Mouse (Mus musculus): ENCODE data around the gene Dok3.

Gene Dok3

DNA sequence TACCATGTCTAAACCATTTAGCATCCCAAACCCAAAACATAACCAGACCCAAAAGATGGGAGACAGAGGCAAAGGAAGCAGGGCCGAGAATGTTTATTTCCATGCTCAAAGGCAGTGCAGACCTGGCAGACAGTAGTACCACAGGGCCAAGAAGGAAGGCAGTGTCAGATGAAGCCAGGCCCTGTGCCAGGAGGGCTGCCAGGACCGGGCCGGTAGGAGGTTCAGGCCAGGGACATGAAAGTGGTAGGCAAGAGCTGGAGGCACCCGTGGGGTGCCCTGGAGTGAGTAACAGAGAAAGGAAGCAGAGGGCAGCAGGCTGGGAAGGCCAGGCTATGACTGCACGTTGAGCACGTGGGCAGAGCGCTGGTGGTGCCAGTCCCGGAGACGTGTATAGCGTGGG, 22.4 kb downstream of the Dok3 start:
- DNase-seq (ENCODE audit: low spot score) = no peak

DNA sequence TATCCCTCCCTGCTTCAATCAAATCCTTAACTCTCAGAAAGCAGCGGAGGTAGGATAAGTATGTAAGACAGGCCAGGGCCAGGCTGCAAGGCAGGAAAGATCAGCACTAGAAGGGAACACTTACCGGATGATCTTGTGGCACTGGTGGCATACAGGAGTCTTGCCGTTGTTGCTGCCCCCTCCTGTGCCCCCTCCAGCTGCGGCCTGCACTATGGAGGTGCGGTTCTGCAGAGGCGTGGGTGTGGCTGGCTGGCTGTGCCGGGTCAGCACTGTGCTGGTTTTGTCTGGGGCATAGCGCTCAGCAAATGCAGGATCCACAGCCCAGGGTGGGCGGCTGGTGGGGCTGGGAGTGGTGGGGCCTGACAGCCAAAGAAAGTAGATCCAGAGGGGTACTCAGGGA, 23.3 kb downstream of the Dok3 start:
- DNase-seq (ENCODE audit: low spot score) = no peak

DNA sequence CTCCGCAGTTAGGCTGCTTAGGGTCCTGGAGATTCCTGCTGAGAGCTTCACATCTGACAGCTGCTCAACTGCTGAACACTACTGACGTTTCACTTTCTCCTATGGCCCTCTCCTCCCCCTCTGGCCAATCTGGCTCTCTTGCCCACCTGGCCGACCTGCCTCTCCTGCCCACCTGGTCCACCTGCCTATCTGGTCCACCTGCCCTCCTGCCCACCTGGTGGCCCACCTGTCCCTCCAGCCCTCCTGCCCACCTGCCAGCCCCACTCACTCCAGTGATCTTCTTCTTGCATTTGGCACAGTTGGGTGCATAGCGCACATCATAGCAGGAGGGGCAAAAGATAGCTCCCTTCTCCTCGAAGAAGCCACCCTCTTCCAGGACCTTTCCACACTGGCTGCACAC, 24.7 kb downstream of the Dok3 start:
- no peak for DNase-seq (ENCODE audit: low spot score)

DNA sequence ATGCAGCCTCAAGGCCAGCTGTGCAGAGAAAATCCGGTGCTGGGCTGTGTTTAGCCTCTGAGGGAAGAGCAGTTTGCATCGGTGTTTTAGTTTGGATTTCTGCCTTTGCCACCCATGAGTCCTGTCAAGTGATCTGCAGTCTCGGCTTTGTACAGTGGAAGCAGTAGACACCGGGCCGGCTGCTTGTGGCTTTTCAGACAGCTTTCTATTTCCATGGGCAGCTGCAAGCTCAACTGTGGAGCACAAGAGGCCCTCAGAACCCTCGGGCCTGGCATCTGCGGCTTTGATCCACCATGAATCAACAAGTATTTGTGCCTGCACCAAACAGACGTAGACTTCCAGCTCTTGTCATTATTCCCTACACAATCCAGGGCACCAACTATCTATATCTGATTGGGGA, 26.7 kb downstream of the Dok3 start:
- DNase-seq (ENCODE audit: low spot score) = no peak

DNA sequence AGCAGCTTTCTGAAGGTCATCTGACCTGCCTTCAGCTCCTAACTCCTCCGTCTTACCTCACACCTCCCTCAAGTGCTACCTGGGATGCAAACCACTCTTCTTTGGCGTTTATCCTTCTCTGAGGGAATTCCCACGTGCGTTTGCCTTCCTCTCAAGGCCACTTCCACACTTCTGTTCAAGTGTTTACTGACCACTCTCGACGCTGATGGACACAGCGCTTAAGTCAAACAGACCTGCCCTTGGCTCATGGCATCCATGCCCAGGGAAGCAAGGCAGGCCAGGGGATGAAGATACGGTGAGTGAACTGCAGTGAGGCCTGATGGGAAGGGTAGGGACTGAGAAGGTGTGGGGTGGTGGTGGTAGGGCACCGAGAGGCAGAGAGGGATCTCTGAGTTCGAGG, 28.5 kb downstream of the Dok3 start:
- no peak for DNase-seq (ENCODE audit: low spot score)

DNA sequence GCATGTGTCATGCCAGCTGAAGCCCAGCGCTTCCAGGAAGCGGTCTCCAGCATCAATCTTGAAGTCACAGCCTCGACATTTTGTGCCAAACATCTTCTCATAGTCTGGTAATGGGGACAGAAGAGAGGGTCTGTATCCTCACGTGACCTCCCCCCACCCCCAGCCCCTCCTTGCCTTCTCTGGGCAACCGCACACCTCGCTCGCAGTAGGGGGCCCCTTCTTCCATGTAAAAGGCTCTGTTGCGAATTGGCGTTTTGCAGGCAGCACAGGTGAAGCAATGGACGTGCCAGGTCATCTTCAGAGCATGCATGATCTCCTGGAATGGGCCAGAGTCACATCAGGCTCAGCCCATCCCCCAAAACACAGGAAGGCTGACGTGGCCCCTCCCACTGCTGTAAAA, 30.2 kb downstream of the Dok3 start:
- DNase-seq (ENCODE audit: low spot score) = no peak

DNA sequence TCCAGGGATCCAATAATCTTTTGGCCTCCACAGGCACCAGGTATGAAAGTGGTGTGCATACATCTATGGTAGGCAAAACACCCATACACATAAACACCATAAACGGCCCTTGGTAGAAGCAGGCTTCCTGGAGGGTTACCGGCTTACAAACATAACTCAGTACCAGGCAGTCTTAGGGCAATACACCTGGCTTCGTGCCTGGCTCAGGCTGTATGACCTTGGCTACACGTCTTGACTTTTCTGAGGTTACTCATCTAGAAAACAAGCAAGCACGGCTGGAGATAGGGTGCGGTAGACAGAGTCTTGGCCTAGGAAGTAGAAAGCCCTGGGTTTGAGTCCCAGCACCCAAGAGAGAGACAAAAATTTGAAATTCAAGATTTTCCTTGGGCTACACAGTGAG, 32.4 kb downstream of the Dok3 start:
- DNase-seq (ENCODE audit: low spot score) = no peak

DNA sequence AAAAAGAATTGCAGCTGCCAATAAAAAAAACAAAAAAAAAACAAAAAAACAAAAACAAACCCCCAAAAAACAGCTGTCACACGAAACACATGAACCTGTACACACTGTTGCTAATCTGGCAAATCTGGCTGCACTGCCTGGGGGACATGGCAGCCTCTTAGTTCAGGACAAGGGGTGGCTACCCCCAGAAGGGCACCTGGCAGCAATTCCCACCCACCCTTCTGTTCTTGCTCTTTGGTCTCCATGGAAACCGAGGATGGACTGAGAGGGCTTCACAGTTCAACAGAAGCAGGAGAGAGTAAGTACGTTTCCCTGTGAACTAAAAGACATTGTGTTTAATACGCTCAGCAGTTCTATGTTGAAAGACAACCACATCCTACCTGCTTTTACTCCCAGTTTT, 33.4 kb downstream of the Dok3 start:
- no peak for DNase-seq (ENCODE audit: low spot score)

DNA sequence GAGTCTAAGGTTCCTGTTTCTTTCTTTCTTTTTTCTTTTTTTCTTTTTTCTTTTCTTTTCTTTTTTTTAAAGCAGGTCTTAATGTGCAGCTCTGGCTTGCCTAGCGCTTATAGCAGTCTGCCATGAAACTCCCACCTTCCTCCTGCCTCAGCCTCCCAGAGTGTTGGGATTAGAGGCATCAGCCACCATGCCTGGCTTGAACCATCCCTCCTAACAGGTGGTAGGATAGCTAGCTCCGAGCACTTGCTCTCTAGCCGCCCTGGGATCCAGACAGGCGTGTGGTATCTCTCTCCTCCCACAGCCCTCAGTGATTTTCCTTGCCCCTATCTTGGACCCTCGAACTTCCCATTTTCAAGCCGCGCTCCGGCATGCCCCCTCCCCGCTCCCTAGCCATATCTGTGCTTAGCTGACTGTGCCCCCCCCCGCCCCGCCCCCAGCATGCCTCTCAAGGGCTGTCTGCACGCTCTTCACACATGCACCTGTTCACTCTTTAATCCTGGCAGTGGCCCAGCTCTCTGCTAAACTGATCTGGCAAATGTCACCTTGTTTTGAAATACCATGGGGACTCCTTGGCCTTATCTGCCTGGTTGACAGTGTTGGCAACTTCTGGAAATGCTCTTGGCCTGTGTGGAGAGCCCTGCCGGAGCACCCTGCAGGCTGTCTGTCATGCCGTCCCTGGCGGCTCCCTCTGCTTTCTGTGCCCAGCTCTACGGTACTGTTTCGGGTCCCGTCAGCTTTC, 34.0 kb downstream of the Dok3 start:
- DNase-seq (ENCODE audit: low spot score) = no peak

DNA sequence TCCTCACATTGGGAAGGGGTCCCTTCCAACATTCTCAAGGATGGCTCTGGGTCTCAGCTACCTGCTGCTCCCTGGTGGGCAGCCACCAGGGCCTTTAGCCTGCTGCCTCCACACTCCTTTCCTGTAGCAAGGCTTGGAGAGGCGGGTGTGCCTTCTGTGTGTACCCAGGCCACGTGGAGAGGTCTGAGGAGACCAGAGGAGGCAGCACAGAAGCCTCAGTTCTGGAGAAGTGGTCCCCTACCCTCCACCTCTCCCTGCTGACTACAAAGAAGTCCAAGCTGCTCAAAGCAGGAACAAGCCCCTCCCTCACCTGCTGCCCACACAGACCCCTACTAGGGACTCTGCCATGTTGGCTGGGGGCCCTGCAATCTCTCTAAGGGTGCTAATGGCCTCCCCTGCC, 34.8 kb downstream of the Dok3 start:
- no peak for DNase-seq (ENCODE audit: low spot score)

DNA sequence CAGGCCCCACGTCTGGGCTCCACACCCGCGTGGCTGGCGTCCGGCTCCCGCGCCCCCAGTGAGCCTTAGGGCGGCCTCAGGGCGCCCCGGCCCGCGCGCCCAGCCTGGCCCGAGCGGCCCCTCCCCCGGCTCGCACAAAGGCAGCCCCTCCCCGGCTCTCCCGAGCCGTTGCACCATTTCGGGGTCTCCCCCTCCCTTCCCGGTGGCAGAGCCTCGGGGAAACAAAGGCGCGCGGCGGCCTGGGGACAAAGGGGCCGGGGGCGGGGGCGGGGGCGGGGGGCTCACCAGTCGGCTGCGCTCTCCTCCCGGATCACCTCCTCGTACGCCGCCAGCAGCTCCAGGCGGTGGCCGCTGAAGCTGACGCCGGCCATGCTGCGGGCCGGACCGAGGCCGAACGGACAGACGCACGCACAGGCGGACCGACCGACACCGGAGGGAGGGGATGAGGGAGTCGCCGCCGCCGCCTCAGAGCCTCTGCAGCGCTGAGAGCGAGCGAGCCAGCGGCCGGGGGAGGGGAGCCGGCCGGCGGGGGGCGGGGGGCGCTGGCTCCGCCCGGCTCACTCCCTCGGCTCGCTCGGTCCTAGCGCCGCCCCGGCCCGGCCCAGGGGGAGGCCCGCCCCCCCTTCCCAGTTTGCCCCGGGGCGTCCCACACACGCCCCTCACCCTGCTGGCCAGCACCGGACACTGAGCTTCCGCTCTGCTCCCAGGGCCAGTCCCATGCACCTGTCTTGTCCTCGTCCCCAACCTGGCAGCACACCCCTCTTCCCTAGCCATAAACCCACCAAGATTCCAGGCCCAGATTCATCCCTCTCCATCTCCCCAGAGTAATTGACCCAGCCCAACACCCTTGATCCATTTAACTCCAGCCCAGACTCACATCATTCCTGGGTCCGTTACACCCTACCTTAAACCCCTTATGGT, 41.3 kb downstream of the Dok3 start, which contains the start of gene Dbn1:
TSS of gene Dbn1 (minus strand) at position 534 of the 921 bp plus-strand sequence.
- no peak for DNase-seq (ENCODE audit: low spot score)

DNA sequence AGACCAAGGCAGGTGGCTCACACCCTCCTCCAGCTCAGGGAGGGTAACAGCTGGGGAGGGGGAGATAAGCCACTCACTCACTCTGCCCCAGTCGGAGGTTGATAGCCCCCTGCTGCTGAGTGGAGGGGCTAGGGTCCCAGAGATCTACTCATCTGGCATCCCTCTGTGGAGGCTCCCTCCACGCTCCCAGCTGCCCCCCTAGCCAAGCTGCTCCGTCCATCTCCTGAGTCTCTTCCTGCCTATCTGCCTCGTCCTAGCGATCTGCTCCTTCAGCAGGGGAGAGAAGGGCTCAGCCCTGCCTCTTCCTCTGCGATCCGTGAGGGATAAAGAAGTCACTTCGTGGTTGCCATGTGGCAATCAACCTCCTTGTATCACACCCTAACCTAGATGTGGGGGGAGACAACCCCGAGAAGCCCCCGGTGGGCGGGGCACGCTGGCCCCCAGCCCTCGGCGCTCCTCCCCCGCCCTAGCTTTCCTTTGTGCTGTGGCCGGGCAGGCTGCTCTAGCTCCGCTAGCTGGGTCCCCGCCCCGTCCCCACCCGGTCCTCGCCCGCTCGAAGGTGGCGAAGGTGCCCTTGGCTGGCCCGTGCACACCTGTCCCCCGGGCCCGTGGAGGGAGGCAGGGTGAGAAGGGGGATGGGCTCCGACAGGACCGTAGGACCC, 42.0 kb downstream of the Dok3 start:
- DNase-seq (ENCODE audit: low spot score) = no peak

DNA sequence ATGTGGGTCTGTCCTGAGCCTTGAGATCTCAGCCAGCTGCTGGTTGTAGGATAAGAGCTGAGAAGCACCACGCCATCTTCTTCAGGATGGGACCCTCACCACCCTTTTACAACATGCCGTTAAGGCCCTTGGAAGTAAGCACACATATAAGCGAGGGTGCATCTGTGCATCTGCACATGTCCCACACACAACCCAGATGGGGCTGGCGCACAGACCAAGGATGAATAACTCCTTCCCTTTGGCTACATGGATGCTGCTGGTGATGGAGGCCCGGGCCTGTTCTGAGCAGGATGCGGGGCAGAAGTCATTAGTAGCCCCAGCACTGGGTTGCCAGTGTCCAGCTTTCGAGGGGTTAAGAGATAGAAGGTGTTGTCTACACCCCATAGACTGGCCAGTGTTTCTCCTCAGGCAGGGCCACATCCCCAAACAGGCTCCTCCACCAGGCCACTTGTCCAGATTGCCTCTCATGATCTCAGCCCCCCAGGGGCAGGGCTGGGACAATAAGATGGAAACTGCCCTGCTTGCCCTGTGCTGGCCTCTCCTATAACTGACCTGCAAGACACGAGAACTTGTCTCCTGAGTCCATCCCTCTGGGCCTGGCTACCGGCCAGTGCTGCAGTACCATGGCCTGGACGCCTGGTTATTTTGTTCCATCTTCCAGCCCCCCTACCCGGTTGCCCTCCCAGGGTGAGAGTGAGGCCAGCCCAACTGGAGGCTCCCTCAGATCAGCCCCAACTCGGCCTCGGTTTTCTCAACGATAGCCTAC, 42.9 kb downstream of the Dok3 start:
- no peak for DNase-seq (ENCODE audit: low spot score)

DNA sequence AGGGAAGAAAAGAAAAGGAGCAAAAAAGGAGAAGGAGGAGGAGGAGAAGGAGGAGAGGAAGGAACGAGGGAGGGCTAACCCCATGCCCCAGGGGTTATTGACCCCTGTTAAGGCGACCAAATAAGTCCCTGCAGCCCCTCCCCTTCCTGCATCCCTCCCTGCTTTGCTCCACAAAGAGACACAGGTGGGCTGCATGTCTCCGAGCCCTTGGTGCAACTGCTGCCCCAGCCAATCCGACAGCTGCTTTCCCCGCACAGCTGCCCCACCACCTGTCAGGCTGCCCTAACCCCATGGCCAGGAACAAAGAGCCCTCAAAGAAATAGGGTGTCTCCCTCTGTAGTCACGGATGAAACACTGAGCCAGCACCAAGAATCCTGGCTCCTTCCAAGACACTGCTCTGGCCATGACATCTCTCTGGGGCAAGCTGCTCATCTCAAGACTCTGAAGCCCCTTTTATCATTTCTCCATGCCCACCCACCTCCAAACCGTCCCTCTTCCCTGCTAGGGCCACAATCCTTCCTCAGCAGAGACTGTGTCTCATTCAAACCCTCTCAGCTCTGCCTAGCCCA, 44.5 kb downstream of the Dok3 start:
- DNase-seq (ENCODE audit: low spot score) = no peak

DNA sequence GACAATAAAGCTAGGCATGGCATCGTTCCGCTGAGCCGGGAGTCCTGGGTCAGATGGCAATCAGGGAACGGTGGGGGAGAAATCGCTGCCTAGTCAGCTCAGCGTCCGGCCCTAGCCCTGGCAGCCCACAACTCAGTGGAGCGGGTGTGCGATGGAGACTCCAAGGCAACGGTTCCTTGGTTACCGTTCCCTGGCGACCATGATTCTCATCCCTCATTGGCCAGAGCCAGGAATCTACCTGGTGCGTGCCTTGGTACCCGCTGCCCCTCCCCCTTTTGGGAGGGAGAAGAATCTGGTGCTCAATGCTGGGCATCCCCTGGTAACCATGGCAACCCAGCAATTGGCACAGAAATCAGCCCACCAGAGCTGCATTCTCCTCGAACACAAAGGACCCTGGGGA, 45.5 kb downstream of the Dok3 start:
- DNase-seq (ENCODE audit: low spot score) = no peak

DNA sequence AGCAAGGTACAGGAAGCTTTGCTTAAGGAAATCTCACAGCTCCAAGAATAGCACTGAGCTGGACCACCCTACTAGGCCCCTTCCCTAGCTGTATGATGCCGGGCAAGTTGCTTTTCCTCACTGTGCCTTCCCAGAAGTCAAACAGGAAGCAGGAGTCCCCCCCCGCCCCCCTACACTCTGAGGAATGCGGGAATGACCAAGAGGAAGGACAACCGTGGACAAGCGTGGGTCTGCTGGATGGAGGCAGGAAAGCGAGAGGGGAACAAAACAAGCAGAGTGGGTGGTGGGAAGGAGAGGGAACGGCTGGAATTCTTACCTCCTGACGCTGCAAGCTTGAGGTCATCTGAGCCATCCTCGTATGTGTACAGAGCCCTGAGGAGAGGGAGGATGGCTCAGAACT, 46.0 kb downstream of the Dok3 start:
- no peak for DNase-seq (ENCODE audit: low spot score)

DNA sequence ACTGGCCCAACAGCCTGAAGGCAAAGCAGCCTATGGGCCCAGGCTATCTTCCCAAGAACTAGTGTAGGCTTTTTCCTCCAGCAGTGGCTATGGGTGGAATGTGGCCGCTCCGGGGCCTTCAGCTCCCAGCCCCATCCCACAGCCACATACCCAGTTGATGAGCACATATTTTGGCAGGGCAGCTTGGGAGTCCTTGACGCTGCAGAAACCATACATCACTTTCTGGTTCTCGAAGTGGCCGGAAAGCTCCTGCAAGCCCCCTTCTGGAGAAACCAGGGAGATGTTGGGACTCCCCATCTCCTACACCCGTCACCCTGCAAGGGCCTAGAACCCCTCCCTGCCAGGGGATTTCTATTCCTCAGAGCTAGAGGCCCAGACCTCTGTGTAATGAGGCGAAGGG, 46.6 kb downstream of the Dok3 start:
- no peak for DNase-seq (ENCODE audit: low spot score)

DNA sequence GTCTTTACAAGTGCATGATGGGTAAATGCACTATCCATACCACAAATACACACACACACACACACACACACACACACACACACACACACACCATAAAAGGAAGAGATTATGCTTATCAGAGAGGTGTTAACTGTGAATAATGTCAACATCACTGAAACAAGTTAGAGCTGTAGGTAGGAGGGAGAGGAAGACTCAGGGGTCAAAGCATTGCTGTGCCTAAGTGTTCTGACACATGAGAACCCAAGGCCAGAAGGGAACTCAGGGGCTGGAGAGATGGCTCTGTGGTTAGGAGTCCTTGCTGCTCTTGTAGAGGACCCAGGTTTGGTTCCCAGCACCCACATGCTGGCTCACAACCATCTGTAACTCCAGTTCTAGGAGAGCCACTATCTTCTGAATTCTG, 49.2 kb downstream of the Dok3 start:
- no peak for DNase-seq (ENCODE audit: low spot score)

DNA sequence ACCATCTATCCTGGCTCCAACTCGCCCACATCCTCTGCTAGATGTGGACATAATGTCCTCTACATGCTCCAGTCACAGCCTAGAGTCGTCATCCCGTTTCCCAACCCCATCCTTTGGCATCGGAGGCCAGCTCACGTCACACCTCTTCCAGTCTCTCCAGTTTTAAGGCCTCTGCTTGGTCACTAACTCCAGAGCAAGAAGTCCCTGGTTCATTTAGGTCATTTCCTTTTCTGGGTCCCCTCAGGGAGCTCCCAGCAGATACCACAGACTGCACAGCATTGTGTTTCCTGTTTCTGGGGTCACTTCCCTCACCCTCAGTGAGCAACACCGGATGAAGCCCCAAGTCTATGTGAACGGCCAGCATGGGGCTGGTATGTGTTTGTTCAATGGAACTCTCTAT, 50.1 kb downstream of the Dok3 start:
- no peak for DNase-seq (ENCODE audit: low spot score)

DNA sequence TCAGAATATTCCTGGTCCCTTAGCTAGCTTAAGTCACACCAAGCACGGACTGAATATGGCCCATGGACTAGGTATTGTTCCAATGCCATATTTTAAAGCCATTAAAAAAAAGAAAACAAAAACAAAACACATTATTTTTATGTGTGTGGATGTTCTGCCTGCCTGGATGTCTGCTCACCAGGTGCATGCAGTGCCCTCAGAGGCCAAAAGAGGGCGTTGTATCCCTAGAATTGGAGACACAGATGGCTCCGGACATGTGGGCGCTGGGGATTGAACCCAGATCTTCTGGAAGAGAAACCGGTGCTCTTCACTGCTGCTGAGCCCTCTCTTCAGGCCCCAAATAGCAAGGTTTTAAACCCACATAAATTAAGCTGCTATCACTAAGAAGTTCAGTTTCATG, 51.1 kb downstream of the Dok3 start:
- DNase-seq (ENCODE audit: low spot score) = no peak

DNA sequence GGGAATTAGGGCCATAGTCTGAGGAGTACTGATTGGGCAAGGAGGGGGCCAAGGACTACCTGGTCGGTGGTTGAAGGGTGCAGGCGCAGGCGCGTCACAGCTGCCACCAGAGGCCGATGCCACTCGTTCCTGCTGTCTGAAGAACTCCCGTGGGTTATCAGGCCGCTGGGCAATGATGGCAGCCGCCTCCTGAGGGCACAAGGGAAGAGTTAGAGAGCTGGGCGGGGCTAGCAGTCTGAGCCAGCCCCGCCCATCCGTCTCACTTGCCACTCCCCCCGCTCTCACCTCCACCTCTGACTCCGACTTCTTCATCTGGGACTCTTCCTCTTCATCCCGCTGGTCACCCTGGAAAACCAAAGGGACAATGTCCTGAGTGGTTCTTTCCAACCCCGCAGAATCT, 51.6 kb downstream of the Dok3 start:
- DNase-seq (ENCODE audit: low spot score) = no peak

DNA sequence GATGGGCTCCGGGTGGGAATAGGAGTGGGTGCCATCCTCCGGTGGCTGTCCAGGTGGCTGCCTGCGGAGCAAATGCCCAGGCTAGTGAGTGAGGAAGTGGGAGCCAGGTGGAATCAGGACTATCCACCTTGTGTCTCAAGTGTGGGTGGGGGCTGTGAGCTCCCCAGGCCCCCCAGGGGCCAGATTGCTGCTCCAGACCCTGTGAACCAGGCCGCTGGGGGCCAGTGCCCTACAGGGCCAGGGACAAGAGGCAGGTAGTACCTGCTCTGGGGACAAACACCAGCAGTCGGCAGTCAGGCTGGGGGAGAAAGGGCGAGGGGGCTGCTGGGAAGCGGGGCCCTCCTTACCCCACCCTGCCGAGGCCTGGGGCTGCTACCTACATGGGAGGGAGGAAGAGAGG, 52.8 kb downstream of the Dok3 start:
- DNase-seq (ENCODE audit: low spot score) = no peak
